Mouse (Mus musculus) retina, adult 2 months (tissue): ENCODE measurements around the gene Swap70.
"Not testable (repeated sequence)": the region's sequence is repeated elsewhere in the genome, so short reads cannot be mapped to it uniquely, and the experiment has no call there.

Experiments used
- DNase-seq: peaks from one replicate; pipeline ENCODE4 v3.0.0-alpha.2; 2012; ENCODE audit warnings: low read depth, low spot score

Gene Swap70

GRCm38 (mm10) chr7:110221586-110222481 lies at the start of gene Swap70:
Swap70 (plus strand) TSS chr7:110221711.
- peak; percentile 44 for DNase-seq

DNA sequence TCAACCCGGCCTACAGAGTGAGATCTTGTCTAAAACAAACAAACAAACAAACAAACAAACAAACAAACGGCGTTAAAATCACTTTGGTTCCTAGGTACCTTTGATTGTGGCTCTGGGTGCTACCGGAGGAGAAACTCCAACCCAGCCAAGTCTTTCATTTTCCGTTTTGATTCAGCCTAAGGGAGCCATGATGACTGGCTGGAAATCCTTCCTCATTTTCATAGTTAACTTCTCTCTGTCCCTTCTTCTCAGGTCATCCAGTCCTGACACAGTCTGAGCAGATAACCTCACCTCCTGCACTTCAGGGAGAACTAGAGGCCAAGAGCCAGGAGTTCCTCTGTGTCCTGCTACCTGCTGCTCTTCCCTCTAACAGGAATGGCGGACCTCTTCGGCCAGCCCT lies 42.3 kb upstream of the Swap70 start:
- DNase-seq, result no peak

DNA sequence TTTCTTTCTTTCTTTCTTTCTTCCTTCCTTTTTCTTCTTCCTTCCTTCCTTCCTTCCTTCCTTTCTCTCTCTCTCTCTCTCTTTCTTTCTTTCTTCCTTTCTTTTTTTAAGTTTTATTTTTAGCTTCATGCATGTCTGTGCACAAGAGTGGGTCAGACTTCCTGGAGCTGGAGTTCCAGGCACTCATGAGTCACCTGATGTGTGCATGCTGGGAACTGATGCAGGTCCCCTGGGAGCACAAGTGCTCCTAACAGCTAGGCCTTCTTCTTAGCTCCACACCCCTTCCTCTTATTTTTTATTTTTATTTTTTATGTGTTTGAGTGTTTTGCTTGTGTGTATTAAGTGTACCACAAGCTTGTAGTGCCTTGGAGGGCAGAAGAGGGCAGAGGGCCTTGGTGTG lies 40.9 kb upstream of the Swap70 start:
- no peak for DNase-seq

DNA sequence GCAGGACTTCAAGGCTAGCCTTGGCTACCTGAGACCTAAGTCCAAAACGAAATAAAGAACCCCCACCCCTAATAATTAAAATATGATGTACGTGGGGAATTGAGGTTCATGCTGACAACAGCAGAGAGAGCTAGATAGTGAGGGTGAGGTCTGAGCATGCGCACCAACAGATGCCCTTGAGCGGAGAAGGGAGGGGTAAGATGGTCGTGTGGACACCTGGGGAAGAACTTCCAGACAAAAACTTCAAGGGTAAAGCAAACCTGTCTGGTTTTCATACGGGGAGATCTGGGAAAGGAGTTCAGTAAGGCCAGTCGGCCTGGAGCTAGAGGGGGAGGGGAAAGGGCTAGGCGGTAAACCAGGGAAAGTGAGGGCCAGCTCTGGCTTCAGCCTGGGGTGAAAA lies 40.1 kb upstream of the Swap70 start:
- no peak for DNase-seq

DNA sequence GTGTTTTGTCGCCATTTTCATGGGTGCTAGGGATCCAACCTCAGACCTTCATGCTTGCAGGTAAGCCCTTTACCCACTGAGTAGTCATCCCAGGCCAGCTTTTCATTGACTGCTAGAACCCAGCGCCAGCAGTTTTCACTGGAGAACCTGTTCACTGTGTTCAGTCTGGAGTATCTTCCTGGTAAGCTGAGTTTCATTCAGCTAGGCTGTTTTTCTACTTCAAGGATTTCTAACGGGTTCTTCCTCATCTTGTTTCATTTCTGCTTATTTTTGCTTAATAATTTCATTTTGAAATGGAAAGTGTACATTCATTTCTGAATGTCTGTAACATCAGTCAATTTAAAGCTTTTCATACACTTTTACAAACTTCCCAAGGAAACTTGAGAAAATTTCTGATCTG lies 36.9 kb upstream of the Swap70 start:
- DNase-seq, result no peak

- no peak for DNase-seq
Measured at GRCm38 (mm10) chr7:110189951-110190350, 31.6 kb upstream of the Swap70 start.

GRCm38 (mm10) chr7:110193186-110193585 lies 28.3 kb upstream of the Swap70 start:
- DNase-seq, result no peak

DNA sequence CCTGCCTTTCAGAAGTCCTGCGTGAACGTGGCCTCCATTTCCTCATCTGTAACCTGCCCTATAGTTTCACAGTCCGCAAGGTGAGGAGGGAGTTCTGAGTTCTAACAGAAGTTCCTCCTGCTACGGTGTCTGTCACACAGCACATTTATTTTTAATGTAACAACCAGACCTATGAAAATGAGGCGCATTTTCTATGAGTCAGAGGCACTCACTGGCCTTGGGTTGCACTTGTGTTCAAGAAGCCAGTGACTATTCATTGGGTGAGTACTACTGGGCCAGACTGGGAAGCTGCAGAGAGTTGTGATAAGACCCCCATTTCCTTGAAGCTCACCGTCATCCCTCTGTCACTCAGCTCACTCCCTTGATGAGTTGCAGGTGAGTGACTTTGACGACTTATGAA lies 24.3 kb upstream of the Swap70 start:
- no peak for DNase-seq

GRCm38 (mm10) chr7:110201933-110202332 lies 19.6 kb upstream of the Swap70 start:
- DNase-seq, result no peak

- no peak for DNase-seq
Measured at GRCm38 (mm10) chr7:110204208-110204607, 17.3 kb upstream of the Swap70 start.

DNA sequence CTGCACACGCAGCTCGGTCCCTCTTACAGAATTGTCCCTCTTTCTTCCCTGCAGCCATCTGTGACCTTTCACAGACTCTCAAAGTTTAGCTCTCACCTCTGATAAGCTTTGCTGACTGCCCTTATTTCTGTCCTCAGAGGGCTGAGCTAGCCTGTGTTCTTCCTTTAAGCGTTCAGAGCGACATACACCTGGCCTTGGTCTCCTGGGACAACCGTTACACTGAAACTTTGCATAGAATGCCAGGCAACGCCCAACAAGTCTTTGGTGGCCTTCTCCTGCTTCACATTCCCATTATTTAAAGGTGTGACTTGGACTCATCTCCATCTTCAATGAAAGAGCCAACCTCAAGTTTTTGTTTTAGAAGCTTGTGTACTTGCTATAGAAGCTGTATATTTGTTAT lies 13.2 kb upstream of the Swap70 start:
- no peak for DNase-seq

DNA sequence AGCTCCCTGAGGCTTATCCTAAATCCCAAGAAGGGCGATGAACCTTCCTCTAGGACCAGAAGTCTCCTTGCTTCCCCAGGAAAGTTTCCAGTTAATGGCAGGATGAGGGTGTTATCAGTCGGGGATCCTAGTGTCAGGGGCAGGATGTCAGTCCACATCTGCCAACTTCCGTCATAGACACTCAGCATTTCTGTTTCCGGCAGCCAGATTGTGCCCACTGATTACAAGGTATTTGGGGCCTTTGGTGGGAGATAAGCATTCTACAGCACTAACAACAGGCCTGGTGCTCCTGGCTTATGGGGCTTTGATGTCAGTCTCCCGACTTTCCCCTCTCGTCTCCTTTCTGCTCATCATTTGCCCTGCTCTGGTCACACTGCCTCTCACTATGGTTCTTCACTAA lies 12.1 kb upstream of the Swap70 start:
- DNase-seq, result no peak

GRCm38 (mm10) chr7:110211025-110211424 lies 10.5 kb upstream of the Swap70 start:
- no peak for DNase-seq

DNA sequence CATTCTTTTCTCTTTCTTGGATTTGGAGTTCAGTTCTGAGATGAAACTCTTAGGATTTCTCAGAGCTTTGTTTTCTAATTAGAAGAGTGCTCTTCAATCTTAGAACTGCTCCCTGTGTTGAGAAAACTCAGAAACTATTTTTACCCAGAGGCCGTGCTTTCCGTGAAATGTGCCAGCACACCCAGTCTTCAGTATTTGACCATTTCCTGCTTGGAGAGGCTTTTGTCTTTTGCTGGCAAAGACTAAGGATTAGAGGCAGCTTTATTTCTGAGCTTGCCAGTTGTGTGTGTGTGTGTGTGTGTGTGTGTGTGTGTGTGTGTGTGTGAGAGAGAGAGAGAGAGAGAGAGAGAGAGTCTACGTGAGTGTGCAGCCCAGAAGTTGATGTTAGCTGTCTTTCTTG lies 6.6 kb upstream of the Swap70 start:
- no peak for DNase-seq

DNA sequence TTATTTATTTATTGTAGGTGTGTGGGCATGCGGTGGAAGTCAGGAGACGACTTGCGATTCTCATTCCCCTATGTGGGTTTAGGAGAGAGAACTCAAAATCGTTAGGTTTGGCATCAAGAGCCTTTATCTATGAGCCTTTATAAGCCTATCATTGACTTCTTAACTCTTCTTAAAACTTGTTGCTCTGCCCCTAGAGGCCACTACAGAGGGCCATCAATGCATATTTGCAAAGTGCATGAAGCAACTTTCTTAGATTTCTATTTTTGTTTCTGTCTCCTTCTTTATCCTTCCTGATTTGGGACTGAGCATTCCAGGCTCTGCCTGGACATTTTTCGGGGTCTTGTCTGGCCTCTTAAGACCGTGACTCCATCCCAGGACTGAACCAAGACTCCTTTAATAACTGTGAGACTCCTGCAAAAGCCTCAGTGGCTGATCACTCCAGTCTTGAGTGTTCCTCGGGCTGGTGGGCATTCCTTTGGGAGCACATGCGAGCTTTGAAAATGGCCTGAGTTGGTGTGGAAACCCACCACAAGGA lies 393 bp upstream of the Swap70 start:
- DNase-seq, result no peak

- DNase-seq, result no peak
Measured at GRCm38 (mm10) chr7:110222583-110223182, 1.2 kb downstream of the Swap70 start.

GRCm38 (mm10) chr7:110223727-110224510 lies 2.4 kb downstream of the Swap70 start:
- DNase-seq, result no peak

DNA sequence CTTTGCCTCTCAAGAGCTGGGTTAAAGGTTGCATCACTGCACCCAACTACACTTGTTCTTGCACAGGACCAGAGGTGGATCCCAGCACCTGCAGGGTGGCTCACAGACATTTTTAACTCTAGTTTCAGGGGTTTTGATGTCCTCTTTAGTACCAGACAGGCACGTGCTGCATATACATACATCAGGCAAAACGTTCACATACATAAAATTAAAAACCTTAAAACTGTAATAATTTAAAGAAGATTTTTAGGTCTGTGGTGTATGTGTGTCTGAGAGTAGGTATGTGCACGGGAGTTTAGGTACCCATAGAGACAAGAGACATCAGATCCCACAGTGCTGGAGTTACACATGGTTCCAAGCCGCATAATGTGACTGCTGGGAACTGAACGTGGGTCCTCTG lies 5.0 kb downstream of the Swap70 start:
- no peak for DNase-seq

- DNase-seq, result no peak
Measured at GRCm38 (mm10) chr7:110229967-110230366, 8.5 kb downstream of the Swap70 start.

DNA sequence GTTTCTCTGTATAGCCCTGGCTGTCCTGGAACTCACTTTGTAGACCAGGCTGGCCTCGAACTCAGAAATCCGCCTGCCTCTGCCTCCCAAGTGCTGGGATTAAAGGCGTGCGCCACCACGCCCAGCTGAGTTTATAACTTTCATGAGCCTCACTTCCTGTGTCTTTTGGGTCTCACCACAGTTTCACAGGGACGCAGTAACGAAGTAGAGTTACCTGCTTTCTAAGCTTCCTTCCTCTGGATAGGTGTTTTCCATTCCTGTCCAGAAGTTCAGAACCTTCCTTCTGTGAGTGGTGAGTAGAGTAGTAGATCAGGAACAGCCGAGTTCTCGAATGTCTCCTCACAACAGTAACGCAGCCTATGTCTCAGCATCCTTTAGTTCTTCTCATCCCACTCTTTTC lies 9.6 kb downstream of the Swap70 start:
- not testable (repeated sequence) for DNase-seq

DNA sequence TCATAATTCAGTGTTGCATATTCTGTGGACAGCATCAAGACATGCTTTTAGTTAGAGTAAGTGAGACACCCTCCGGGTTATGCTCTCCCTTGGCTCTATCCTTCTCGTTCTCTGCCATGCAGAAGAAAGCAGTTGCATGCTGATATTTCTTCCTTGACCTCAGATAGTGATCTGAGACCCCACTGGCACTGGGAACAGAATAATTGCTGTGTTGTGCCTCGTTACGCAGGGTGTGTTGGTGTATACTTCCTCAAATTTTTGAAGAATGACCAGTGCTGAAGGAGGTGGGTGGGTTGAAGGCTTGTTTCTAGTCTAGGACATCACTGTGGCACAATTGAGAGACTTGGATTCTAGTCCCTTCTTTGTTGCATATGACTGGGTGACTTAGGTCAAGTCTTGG lies 14.6 kb downstream of the Swap70 start:
- no peak for DNase-seq

- no peak for DNase-seq
Measured at GRCm38 (mm10) chr7:110237451-110237836, 15.9 kb downstream of the Swap70 start.
